Mouse (Mus musculus) cerebellum, adult 2 months (tissue): ENCODE results near the gene Rab31. TPM values are rescaled to one million over a fixed set of nuclear protein-coding genes. Genes with fewer than 3 reads are reported as not detected.

Source experiments
- DNase-seq, 2 experiments: peaks; one replicate each; pipeline ENCODE4 v3.0.0; 2021
- H3K27ac ChIP-seq: fragments of 200-500 bp; 2 replicates; pipeline ENCODE4 v1.5.1; 2012; ENCODE audit warnings: low read length, control low read depth, inconsistent platforms; ENCODE audit not compliant: insufficient read depth
- H3K27me3 ChIP-seq: fragments of 200-500 bp; 2 replicates; pipeline ENCODE4 v1.6.1; 2012; ENCODE audit warnings: inconsistent platforms, mild to moderate bottlenecking, low read length, moderate library complexity; ENCODE audit not compliant: control insufficient read depth, insufficient read depth
- H3K4me1 ChIP-seq: fragments of 200-500 bp; 2 replicates; pipeline ENCODE4 v1.6.1; 2011; ENCODE audit warnings: low read length; ENCODE audit not compliant: control insufficient read depth, insufficient read depth
- H3K4me3 ChIP-seq: fragments of 200-500 bp; replicated peaks from 2 replicates; pipeline ENCODE3; 2011; ENCODE audit warnings: mild to moderate bottlenecking, low read depth, low read length, control low read depth; ENCODE audit not compliant: insufficient read depth
- CTCF ChIP-seq: fragments of 200-500 bp; IDR thresholded peaks from 2 replicates; pipeline ENCODE4 v1.5.1; 2011; ENCODE audit warnings: low read depth, mild to moderate bottlenecking, control low read depth, low read length, moderate library complexity, borderline replicate concordance; ENCODE audit not compliant: insufficient read depth
- POLR2A ChIP-seq: fragments of 200-500 bp; IDR thresholded peaks from 2 replicates; pipeline ENCODE4 v1.6.1; 2011; ENCODE audit warnings: low read length, control low read depth, borderline replicate concordance; ENCODE audit not compliant: insufficient read depth
- WGBS: fragments of 180-500 bp; shearing (Covaris S2); methylation state at CpG from one replicate; pipeline ENCODE4 v1.1.7; 2018; 5-methylcytosine and 5-hydroxymethylcytosine counted together
- polyA plus RNA-seq: library from polyadenylated mRNA; depleted of rRNA; stranded (reverse); fragments of >200 nt; gene quantifications from 2 replicates; pipeline ENCODE4 v1.2.3, GENCODE M21; 2012; rRNA removed

Gene Rab31
- polyA plus RNA-seq, result 71.4 and 79.7 TPM in 2 replicates

GRCm38 (mm10) chr17:65771951-65772934 is at the start of gene Rab31:
Gene Rab31 (minus strand): TSS chr17:65772752.
- peak within 1 kb of the TSS; percentile 85 for H3K4me3 ChIP-seq
- WGBS, result 1% methylated on average over 65 of the region's 75 CpGs
- TF ChIP-seq POLR2A, result peak; percentile 58; the same call in 1 of the 2 replicates
- TF ChIP-seq CTCF, result no peak
- peaks cover 13% of the 10 kb centered on the region for H3K4me1 ChIP-seq
- peak; percentile 84 for DNase-seq
- H3K27ac ChIP-seq, result peak within 1 kb of the TSS; percentile 92
- no peaks in the 10 kb centered on the region for H3K27me3 ChIP-seq

- TF ChIP-seq POLR2A (no peak), CTCF (no peak)
- H3K4me1 ChIP-seq, result peaks cover 7% of the 10 kb centered on the region
- no peak overlapping the region for H3K4me3 ChIP-seq
- H3K27me3 ChIP-seq, result no peaks in the 10 kb centered on the region
- DNase-seq, result no peak
- H3K27ac ChIP-seq, result no peak overlapping the region
- WGBS, result 69% methylated on average over 5 of the region's 5 CpGs
These were observed 47.6 kb upstream of the Rab31 start for GRCm38 (mm10) chr17:65820197-65820596.

GRCm38 (mm10) chr17:65813763-65814162 is 41.2 kb upstream of the Rab31 start:
- no peaks in the 10 kb centered on the region for H3K27me3 ChIP-seq
- no peak overlapping the region for H3K4me3 ChIP-seq
- no peak for DNase-seq
- 94% methylated on average over 8 of the region's 8 CpGs for WGBS
- H3K4me1 ChIP-seq, result no peaks in the 10 kb centered on the region
- no peak overlapping the region for H3K27ac ChIP-seq
- TF ChIP-seq POLR2A, result no peak
- no peak for TF ChIP-seq CTCF

- Histone ChIP-seq H3K27ac (no peak overlapping the region), H3K4me3 (no peak overlapping the region), H3K4me1 (no peaks in the 10 kb centered on the region), H3K27me3 (no peaks in the 10 kb centered on the region)
- DNase-seq, result no peak
- TF ChIP-seq POLR2A (no peak), CTCF (no peak)
- 84% methylated on average over 5 of the region's 5 CpGs for WGBS
These were observed 38.5 kb upstream of the Rab31 start for GRCm38 (mm10) chr17:65811032-65811431.

- TF ChIP-seq POLR2A (no peak), CTCF (no peak)
- no peak overlapping the region for H3K4me3 ChIP-seq
- DNase-seq, result no peak
- no peak overlapping the region for H3K27ac ChIP-seq
- H3K27me3 ChIP-seq, result no peaks in the 10 kb centered on the region
- 82% methylated on average over 2 of the region's 2 CpGs for WGBS
- no peaks in the 10 kb centered on the region for H3K4me1 ChIP-seq
These were observed 33.9 kb upstream of the Rab31 start for GRCm38 (mm10) chr17:65806416-65806815.

GRCm38 (mm10) chr17:65805966-65806365 is 33.4 kb upstream of the Rab31 start:
- DNase-seq, result no peak
- TF ChIP-seq POLR2A (no peak), CTCF (no peak)
- H3K27me3 ChIP-seq, result no peaks in the 10 kb centered on the region
- no peaks in the 10 kb centered on the region for H3K4me1 ChIP-seq
- H3K27ac ChIP-seq, result no peak overlapping the region
- 56% methylated on average over 4 of the region's 4 CpGs for WGBS
- H3K4me3 ChIP-seq, result no peak overlapping the region

GRCm38 (mm10) chr17:65802026-65802425 is 29.5 kb upstream of the Rab31 start:
- TF ChIP-seq CTCF, result no peak
- no peak for TF ChIP-seq POLR2A
- no peak for DNase-seq
- WGBS, result 79% methylated on average over 4 of the region's 4 CpGs
- H3K27ac ChIP-seq, result no peak overlapping the region
- no peaks in the 10 kb centered on the region for H3K27me3 ChIP-seq
- no peak overlapping the region for H3K4me3 ChIP-seq
- no peaks in the 10 kb centered on the region; the same call in 1 of the 2 replicates for H3K4me1 ChIP-seq

- Histone ChIP-seq H3K4me1 (no peaks in the 10 kb centered on the region; the same call in 1 of the 2 replicates), H3K27ac (no peak overlapping the region), H3K27me3 (no peaks in the 10 kb centered on the region), H3K4me3 (no peak overlapping the region)
- 81% methylated on average over 6 of the region's 6 CpGs for WGBS
- TF ChIP-seq CTCF (no peak), POLR2A (no peak)
- no peak for DNase-seq
These were observed 27.9 kb upstream of the Rab31 start for GRCm38 (mm10) chr17:65800451-65800850.
